Mouse (Mus musculus): ENCODE results near the gene Upk2. TPM values are rescaled to one million over a fixed set of nuclear protein-coding genes. Genes with fewer than 3 reads are reported as not detected.

Gene Upk2
- polyA plus RNA-seq, 1 experiment from 2014 or later = 0.83 TPM

DNA sequence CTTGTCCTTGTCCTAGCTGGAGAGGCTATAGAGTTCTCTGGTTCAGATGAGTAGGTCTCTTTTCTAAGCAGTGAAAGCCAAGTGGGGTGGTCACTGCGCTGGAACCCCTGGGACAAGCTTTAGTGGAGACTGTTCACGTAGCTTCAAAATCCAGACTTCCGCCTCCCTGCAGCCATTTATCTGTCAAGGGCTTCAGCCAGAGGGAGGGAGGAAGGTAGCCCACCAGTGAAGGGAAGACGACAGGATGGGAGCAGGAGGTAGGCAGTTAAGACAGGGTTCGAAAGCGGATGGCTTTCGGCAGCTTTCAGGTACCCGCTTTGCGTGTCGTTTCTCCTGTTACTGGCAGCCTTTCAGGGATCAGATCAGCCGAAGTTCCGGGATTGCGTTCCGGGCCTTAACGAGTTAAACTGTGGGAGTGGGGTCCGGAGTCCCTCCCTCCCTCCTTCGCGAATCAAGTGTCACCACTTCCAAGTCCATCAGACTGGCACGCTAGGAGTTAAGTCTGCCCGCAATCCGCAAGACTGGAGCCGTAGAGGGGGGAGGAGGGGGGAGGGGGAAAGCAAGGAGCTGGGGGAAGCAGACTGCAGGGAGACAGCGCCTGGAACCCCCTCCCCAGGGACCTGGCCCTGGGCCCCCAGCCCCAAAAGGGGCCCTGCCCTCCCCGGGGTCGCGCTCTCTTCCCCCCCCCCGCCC lies 23.6 kb upstream of the Upk2 start:
- peak overlapping the region; percentile 86 for H3K27ac ChIP-seq (ENCODE audit: low read depth, low read length)
- peak overlapping the region; percentile 98 for H3K4me2 ChIP-seq (replicated peaks; ENCODE audit: low read depth, low read length)
- ATAC-seq (ENCODE audit: low FRiP score) (peak; percentile 72), DNase-seq (ENCODE audit: low spot score) (peak; percentile 92)
- H3K4me1 ChIP-seq (replicated peaks; ENCODE audit: control insufficient read depth, insufficient read depth, low read length) = peaks cover 3% of the 10 kb centered on the region; the same call in 1 of the 2 replicates
- H3K9ac ChIP-seq (ENCODE audit: low read depth, low read length) = peak overlapping the region; percentile 62
- peak overlapping the region; percentile 61 for H3K4me3 ChIP-seq (ENCODE audit: low read depth, low read length)
- H3K27me3 ChIP-seq (ENCODE audit: control insufficient read depth, insufficient read depth, low read length) = peaks cover 2% of the 10 kb centered on the region; the same call in 1 of the 2 replicates
- WGBS = under 1% methylated on average over 22 of the region's 27 CpGs
- H3K36me3 ChIP-seq (ENCODE audit: control insufficient read depth, insufficient read depth, low read length) = no peaks in the 10 kb centered on the region
- no peaks in the 10 kb centered on the region for H3K9me3 ChIP-seq (ENCODE audit: control insufficient read depth, low read length)

DNA sequence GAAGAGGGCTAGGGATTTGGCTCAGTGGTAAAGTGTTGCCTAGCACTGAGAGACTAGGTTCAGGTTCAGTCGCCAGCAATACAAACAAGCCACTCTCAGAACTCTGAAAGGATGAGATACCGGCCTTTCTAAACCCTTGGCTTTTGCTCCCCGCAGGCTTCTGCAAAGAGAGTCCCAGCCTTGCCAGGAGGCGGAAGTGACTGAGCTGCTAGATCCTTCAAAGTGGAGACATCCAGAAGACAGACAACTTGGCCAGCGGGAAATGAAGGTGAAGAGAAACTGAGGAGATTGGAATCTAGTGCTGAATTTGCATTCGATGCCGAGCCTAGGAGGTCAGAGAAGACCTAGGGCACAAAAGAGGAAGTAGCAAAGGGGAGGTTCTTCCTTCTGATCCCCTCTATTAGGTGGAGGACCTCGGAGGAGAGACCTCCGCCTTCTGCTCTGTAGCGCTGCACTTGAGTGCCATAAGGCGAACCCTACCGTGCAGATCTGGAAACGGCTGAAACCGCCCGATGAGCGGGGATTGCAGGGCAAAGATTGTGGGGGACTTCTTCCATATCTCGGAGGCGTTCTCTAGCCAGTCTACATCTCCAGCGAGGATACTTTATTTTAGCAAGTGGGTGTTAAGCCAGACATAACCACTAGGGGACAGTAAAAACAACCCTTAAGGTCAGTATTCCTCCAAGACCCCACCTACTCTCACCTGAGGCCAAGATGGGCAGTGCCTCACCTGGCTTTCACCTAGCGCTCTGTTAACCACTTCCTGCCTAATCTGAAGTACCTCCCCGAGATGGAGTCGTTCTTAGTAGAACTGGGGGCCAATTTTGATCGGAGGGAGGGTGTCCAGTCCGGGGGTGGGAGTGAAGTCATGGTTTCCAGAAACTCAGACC lies 22.8 kb upstream of the Upk2 start:
- WGBS = 5% methylated on average over 24 of the region's 24 CpGs
- Histone ChIP-seq H3K27me3 (ENCODE audit: control insufficient read depth, insufficient read depth, low read length) (peaks cover 2% of the 10 kb centered on the region; the same call in 1 of the 2 replicates), H3K36me3 (ENCODE audit: control insufficient read depth, insufficient read depth, low read length) (no peaks in the 10 kb centered on the region), H3K4me2 (replicated peaks; ENCODE audit: low read depth, low read length) (peak overlapping the region; percentile 98), H3K9me3 (ENCODE audit: control insufficient read depth, low read length) (no peaks in the 10 kb centered on the region), H3K4me1 (replicated peaks; ENCODE audit: control insufficient read depth, insufficient read depth, low read length) (peaks cover 3% of the 10 kb centered on the region; the same call in 1 of the 2 replicates), H3K9ac (ENCODE audit: low read depth, low read length) (no peak overlapping the region; the same call in 1 of the 2 replicates), H3K27ac (ENCODE audit: low read depth, low read length) (peak overlapping the region; percentile 86), H3K4me3 (ENCODE audit: low read depth, low read length) (peak overlapping the region; percentile 61)
- DNase-seq (ENCODE audit: low spot score) (peak; percentile 81), ATAC-seq (ENCODE audit: low FRiP score) (no peak)

DNA sequence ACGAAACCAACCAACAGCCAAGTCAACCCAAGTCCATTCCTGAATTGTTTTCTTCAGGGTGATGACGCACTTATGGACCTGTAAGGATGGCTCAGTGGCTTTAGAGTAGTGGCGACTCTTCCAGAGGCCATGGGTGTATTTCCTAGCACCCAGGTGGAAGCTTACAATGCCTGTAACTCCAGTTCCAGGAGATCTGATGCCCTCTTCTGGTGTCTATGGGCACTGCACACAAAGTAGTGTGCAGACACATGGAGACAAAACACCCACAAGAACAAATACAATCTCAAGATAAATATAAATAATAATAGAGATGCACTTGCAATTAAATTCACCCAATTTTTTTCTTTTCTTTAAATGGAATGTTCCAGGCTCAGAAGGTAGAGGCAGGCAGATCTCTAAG lies 21.2 kb upstream of the Upk2 start:
- H3K9me3 ChIP-seq (ENCODE audit: control insufficient read depth, low read length) = no peaks in the 10 kb centered on the region
- ATAC-seq (ENCODE audit: low FRiP score) (no peak), DNase-seq (ENCODE audit: low spot score) (no peak)
- no peak overlapping the region for H3K4me2 ChIP-seq (replicated peaks; ENCODE audit: low read depth, low read length)
- no peaks in the 10 kb centered on the region for H3K36me3 ChIP-seq (ENCODE audit: control insufficient read depth, insufficient read depth, low read length)
- no peak overlapping the region for H3K27ac ChIP-seq (ENCODE audit: low read depth, low read length)
- H3K4me3 ChIP-seq (ENCODE audit: low read depth, low read length) = no peak overlapping the region
- H3K9ac ChIP-seq (ENCODE audit: low read depth, low read length) = no peak overlapping the region
- 91% methylated on average over 3 of the region's 3 CpGs for WGBS
- H3K4me1 ChIP-seq (replicated peaks; ENCODE audit: control insufficient read depth, insufficient read depth, low read length) = peaks cover 3% of the 10 kb centered on the region; the same call in 1 of the 2 replicates
- H3K27me3 ChIP-seq (ENCODE audit: control insufficient read depth, insufficient read depth, low read length) = peaks cover 2% of the 10 kb centered on the region; the same call in 1 of the 2 replicates

DNA sequence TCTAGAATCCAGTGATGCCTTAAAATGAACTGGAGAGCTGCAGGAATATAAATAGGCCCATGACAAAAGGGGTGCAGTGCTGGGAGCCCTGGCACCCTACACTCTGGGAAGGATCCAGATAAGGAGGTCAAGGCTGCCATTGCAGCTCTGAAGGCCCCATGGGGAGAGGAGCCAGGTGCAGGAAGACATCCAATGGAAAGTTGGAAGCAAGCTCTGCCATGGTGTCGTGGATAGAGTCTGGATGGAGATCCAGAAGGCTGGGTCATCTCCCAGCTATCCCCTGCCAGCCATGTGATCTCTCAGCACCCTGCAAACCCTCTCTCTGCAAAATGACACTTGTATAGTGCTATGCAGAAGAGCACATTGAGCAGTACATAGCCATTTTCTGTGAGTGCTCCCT lies 19.6 kb upstream of the Upk2 start:
- H3K4me2 ChIP-seq (replicated peaks; ENCODE audit: low read depth, low read length) = no peak overlapping the region
- H3K4me3 ChIP-seq (ENCODE audit: low read depth, low read length) = no peak overlapping the region
- no peaks in the 10 kb centered on the region for H3K9me3 ChIP-seq (ENCODE audit: control insufficient read depth, low read length)
- H3K27ac ChIP-seq (ENCODE audit: low read depth, low read length) = no peak overlapping the region
- no peaks in the 10 kb centered on the region for H3K36me3 ChIP-seq (ENCODE audit: control insufficient read depth, insufficient read depth, low read length)
- ATAC-seq (ENCODE audit: low FRiP score) (no peak), DNase-seq (ENCODE audit: low spot score) (no peak)
- H3K9ac ChIP-seq (ENCODE audit: low read depth, low read length) = no peak overlapping the region
- H3K4me1 ChIP-seq (replicated peaks; ENCODE audit: control insufficient read depth, insufficient read depth, low read length) = no peaks in the 10 kb centered on the region
- peaks cover 2% of the 10 kb centered on the region; the same call in 1 of the 2 replicates for H3K27me3 ChIP-seq (ENCODE audit: control insufficient read depth, insufficient read depth, low read length)
- 48% methylated on average over 1 of the region's 1 CpGs for WGBS

DNA sequence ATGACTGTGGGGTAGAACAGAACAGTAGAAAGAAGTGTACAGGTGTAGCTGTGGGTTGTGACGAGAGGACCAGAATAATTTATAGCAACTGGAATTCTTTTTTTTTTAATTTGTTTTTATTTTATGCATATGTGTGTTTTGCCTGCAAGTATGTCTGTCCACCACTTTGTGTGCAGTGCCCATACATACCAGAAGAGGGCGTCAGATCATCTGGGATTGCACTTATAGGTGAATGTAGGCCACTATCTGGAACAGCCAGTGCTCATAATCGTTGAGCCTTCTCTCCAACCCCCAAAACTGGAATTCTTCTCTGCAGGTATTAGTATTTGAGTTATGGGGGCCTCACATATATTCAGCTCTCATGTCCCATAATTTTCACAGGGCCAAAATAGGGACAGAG lies 18.4 kb upstream of the Upk2 start:
- Histone ChIP-seq H3K4me2 (replicated peaks; ENCODE audit: low read depth, low read length) (no peak overlapping the region), H3K4me3 (ENCODE audit: low read depth, low read length) (no peak overlapping the region), H3K36me3 (ENCODE audit: control insufficient read depth, insufficient read depth, low read length) (no peaks in the 10 kb centered on the region), H3K9ac (ENCODE audit: low read depth, low read length) (no peak overlapping the region), H3K4me1 (replicated peaks; ENCODE audit: control insufficient read depth, insufficient read depth, low read length) (no peaks in the 10 kb centered on the region), H3K9me3 (ENCODE audit: control insufficient read depth, low read length) (no peaks in the 10 kb centered on the region), H3K27me3 (ENCODE audit: control insufficient read depth, insufficient read depth, low read length) (peaks cover 2% of the 10 kb centered on the region; the same call in 1 of the 2 replicates), H3K27ac (ENCODE audit: low read depth, low read length) (no peak overlapping the region)
- WGBS = 72% methylated on average over 3 of the region's 3 CpGs
- ATAC-seq (ENCODE audit: low FRiP score) = no peak
- DNase-seq (ENCODE audit: low spot score) = no peak

DNA sequence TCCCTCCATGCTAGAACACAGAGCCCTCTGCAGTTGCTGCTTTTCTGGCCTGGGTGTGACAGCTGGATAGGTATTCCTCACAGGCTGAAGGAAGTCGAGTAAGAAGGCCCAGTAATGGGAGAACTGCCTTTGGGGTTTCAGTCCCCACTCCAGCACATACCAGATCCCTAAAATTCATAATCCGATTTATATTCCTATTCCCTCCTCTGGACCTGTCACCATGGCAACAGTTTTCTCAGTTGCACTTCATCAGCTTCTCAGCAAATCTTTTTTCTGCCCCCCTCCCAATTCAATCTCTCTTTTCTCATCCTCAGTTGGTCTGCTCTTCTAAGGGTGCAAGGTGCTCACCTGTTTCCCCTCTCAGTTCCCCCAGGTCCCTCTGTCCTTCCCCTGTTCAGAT lies 14.0 kb upstream of the Upk2 start:
- no peaks in the 10 kb centered on the region for H3K9me3 ChIP-seq (ENCODE audit: control insufficient read depth, low read length)
- H3K4me3 ChIP-seq (ENCODE audit: low read depth, low read length) = no peak overlapping the region
- no peaks in the 10 kb centered on the region for H3K27me3 ChIP-seq (ENCODE audit: control insufficient read depth, insufficient read depth, low read length)
- H3K9ac ChIP-seq (ENCODE audit: low read depth, low read length) = no peak overlapping the region
- H3K36me3 ChIP-seq (ENCODE audit: control insufficient read depth, insufficient read depth, low read length) = no peaks in the 10 kb centered on the region
- no peak overlapping the region for H3K27ac ChIP-seq (ENCODE audit: low read depth, low read length)
- H3K4me2 ChIP-seq (replicated peaks; ENCODE audit: low read depth, low read length) = no peak overlapping the region
- 44% methylated on average over 2 of the region's 2 CpGs for WGBS
- DNase-seq (ENCODE audit: low spot score) (no peak), ATAC-seq (ENCODE audit: low FRiP score) (no peak)
- H3K4me1 ChIP-seq (replicated peaks; ENCODE audit: control insufficient read depth, insufficient read depth, low read length) = no peaks in the 10 kb centered on the region

DNA sequence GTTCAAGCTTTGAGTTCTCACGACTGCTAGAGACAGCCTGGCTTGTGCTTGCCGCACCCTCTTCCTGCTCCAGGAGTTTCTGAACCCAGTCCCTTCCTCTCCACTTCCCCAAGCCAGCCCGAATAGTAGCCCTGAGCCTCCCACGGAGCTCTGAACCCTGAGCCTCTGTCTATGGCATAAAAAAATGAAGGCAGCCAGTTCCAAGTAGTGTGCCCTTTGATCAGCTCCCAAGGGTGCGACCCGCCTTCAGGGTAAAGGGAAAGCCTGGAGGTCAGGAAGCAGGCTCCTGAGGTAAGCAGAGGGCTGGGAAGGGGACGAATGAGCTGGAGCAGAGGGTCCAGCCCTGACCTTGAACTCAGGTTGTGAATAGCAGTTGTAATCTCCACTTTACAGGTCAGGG lies 13.4 kb upstream of the Upk2 start:
- ATAC-seq (ENCODE audit: low FRiP score) (no peak), DNase-seq (ENCODE audit: low spot score) (no peak)
- Histone ChIP-seq H3K9me3 (ENCODE audit: control insufficient read depth, low read length) (no peaks in the 10 kb centered on the region), H3K9ac (ENCODE audit: low read depth, low read length) (no peak overlapping the region), H3K27me3 (ENCODE audit: control insufficient read depth, insufficient read depth, low read length) (no peaks in the 10 kb centered on the region), H3K4me3 (ENCODE audit: low read depth, low read length) (no peak overlapping the region), H3K27ac (ENCODE audit: low read depth, low read length) (no peak overlapping the region), H3K4me2 (replicated peaks; ENCODE audit: low read depth, low read length) (no peak overlapping the region), H3K4me1 (replicated peaks; ENCODE audit: control insufficient read depth, insufficient read depth, low read length) (no peaks in the 10 kb centered on the region), H3K36me3 (ENCODE audit: control insufficient read depth, insufficient read depth, low read length) (no peaks in the 10 kb centered on the region)
- WGBS = 60% methylated on average over 7 of the region's 7 CpGs

DNA sequence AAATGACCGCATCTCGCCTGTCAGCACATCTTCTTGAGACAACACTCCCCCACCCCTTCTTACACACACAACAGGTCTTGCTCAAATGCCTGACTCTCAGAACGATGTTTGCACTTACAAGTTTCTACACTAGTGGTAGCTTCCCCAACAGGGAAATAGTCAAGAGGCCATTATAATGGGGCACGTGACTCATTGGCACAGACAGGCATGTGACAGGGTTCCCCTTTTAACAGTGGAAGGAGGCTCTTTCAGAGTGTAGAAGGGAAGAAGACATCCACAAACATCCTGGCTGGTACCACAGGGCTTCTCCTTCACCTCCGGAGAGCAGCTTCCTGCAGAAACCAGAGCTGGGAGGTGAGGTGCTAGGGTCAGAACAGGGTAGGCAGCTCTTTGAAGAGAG lies 7.2 kb upstream of the Upk2 start:
- no peak for ATAC-seq (ENCODE audit: low FRiP score)
- Histone ChIP-seq H3K27me3 (ENCODE audit: control insufficient read depth, insufficient read depth, low read length) (no peaks in the 10 kb centered on the region), H3K4me2 (replicated peaks; ENCODE audit: low read depth, low read length) (no peak overlapping the region), H3K9ac (ENCODE audit: low read depth, low read length) (no peak overlapping the region), H3K4me3 (ENCODE audit: low read depth, low read length) (no peak overlapping the region), H3K36me3 (ENCODE audit: control insufficient read depth, insufficient read depth, low read length) (no peaks in the 10 kb centered on the region), H3K4me1 (replicated peaks; ENCODE audit: control insufficient read depth, insufficient read depth, low read length) (peaks cover 6% of the 10 kb centered on the region), H3K27ac (ENCODE audit: low read depth, low read length) (no peak overlapping the region; the same call in 1 of the 2 replicates), H3K9me3 (ENCODE audit: control insufficient read depth, low read length) (no peaks in the 10 kb centered on the region)
- no peak for DNase-seq (ENCODE audit: low spot score)
- 86% methylated on average over 5 of the region's 5 CpGs for WGBS
